Mouse (Mus musculus) cortical plate, adult 2 months (tissue): ENCODE data around the gene Rab17.

ENCODE experiments used
- CTCF ChIP-seq: fragments of 200-500 bp; IDR thresholded peaks from 2 replicates; pipeline ENCODE4 v1.5.1; 2011; ENCODE audit warnings: mild to moderate bottlenecking, control low read depth, low read length; ENCODE audit not compliant: insufficient read depth; ENCODE audit errors: extremely low read depth
- POLR2A ChIP-seq: fragments of 200-500 bp; IDR thresholded peaks from 2 replicates; pipeline ENCODE4 v1.6.1; 2011; ENCODE audit warnings: mild to moderate bottlenecking, low read length, control low read depth; ENCODE audit not compliant: insufficient read depth; ENCODE audit errors: extremely low read depth

GRCm38 (mm10) chr1:91001101-91001500, 31.6 kb upstream of the Rab17 start:
- no peak for TF ChIP-seq CTCF
- no peak for TF ChIP-seq POLR2A
